Mouse (Mus musculus) C2C12 (cell line): ENCODE data around the gene Etnppl. TPM values are rescaled to one million over a fixed set of nuclear protein-coding genes. Genes with fewer than 3 reads are reported as not detected.

Experiments
- H3K27me3 ChIP-seq: one replicate; pipeline ENCODE4 v1.6.1; 2011; ENCODE audit not compliant: control insufficient read depth, insufficient read depth, insufficient read length
- H3K36me3 ChIP-seq: one replicate; pipeline ENCODE4 v1.6.1; 2011; ENCODE audit not compliant: control insufficient read depth, insufficient read depth
- H3K4me3 ChIP-seq: one replicate; pipeline ENCODE4 v1.5.1; 2011; ENCODE audit warnings: mild to moderate bottlenecking, control low read depth; ENCODE audit not compliant: poor library complexity, insufficient read depth, severe bottlenecking
- H3K79me2 ChIP-seq: one replicate; pipeline ENCODE4 v1.6.1; 2011; ENCODE audit not compliant: control insufficient read depth, insufficient read depth
- H3K79me3 ChIP-seq: one replicate; pipeline ENCODE4 v1.6.1; 2011; ENCODE audit warnings: low read depth, control low read depth
- H3ac ChIP-seq: one replicate; pipeline ENCODE3; 2011; ENCODE audit warnings: low read depth; ENCODE audit not compliant: control insufficient read depth, insufficient read length
- CEBPB ChIP-seq: IDR thresholded peaks from one replicate; pipeline ENCODE4 v1.6.1; 2011; ENCODE audit warnings: low read depth, mild to moderate bottlenecking, control low read depth, moderate library complexity
- FOSL1 ChIP-seq: IDR thresholded peaks from one replicate; pipeline ENCODE4 v1.8.0; 2011; ENCODE audit warnings: mild to moderate bottlenecking, low read length; ENCODE audit not compliant: poor library complexity, insufficient read depth, severe bottlenecking
- MYOD1 ChIP-seq: IDR thresholded peaks from one replicate; pipeline ENCODE4 v1.6.1; 2011; ENCODE audit warnings: low read depth; ENCODE audit not compliant: control insufficient read depth, insufficient read length
- MYOG ChIP-seq: IDR thresholded peaks from one replicate; pipeline ENCODE4 v1.6.1; 2011; ENCODE audit not compliant: control insufficient read depth, insufficient read length; ENCODE audit errors: extremely low read depth
- polyA plus RNA-seq: library from polyadenylated mRNA; unstranded; fragments of >200 nt; fragmentation: generic; extraction: Trizol; gene quantifications from one replicate; pipeline ENCODE4 v1.2.1, GENCODE M21; 2012; ENCODE audit warnings: missing spikeins

The Etnppl gene
- polyA plus RNA-seq, 1 experiment, result 0.01 TPM

DNA sequence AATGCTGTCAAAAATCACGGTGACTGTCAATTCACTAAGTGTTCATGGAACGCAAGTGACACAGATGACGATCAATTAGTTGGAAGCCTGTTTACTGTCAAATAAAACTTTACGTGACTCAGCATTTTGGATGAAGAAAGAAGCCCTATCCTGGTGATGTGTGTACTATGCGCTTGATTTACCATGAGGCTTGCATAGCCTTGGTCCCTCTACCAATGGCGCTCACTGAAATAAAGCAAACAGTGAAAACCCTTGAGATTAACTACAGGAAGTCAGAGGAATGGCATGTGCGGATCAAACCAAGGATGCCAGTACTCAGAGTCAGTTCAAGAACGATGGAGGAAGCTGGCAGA is 67.7 kb downstream of the Etnppl start:
- H3K4me3 ChIP-seq, result no peak overlapping the region
- H3ac ChIP-seq, result no peak overlapping the region
- no peaks in the 10 kb centered on the region for H3K79me3 ChIP-seq
- H3K79me2 ChIP-seq, result no peaks in the 10 kb centered on the region
- H3K36me3 ChIP-seq, result no peaks in the 10 kb centered on the region
- TF ChIP-seq CEBPB, result no peak
- no peaks in the 10 kb centered on the region for H3K27me3 ChIP-seq

DNA sequence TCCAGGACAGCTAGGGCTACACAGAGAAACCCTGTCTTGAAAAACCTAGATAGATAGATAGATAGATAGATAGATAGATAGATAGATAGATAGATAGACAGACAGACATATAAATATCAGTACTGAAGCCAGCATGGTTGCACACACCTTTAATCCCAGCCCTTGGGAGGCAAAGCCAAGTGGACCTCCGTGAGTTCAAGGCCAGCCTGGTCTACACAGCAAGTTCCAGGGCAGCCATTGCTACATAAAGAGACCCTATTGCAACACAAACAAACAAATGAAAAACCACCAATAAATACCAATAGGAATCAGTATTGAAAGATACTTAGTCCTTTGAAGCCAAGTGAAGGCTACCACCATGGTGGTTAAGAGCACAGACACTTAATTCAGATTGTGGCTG is 69.8 kb downstream of the Etnppl start:
- H3K27me3 ChIP-seq, result no peaks in the 10 kb centered on the region
- TF ChIP-seq MYOG (no peak), FOSL1 (no peak), CEBPB (no peak), MYOD1 (no peak)
- H3K4me3 ChIP-seq, result no peak overlapping the region
- H3K79me2 ChIP-seq, result no peaks in the 10 kb centered on the region
- no peak overlapping the region for H3ac ChIP-seq
- H3K36me3 ChIP-seq, result no peaks in the 10 kb centered on the region
- no peaks in the 10 kb centered on the region for H3K79me3 ChIP-seq

Other genes with a start within 250 kb of the Etnppl start
- gene Ostc, start 92.0 kb downstream of the Etnppl start, polyA plus RNA-seq, result 198 TPM
- gene Rpl34, start 113.0 kb downstream of the Etnppl start, polyA plus RNA-seq, result 2,364 TPM